Mouse (Mus musculus) CH12.LX (cell line): ENCODE measurements around the gene Zfp846. TPM values are rescaled to one million over a fixed set of nuclear protein-coding genes. Genes with fewer than 3 reads are reported as not detected.

Experiments
- DNase-seq: peaks from one replicate; pipeline ENCODE4 v3.0.0-alpha.2; 2013; ENCODE audit errors: extremely low read depth
- H3K27ac ChIP-seq: 2 replicates; pipeline ENCODE4 v1.5.1; 2012; ENCODE audit warnings: low read depth, mild to moderate bottlenecking, control low read depth, moderate library complexity; ENCODE audit not compliant: insufficient read depth
- H3K27me3 ChIP-seq: replicated peaks from 2 replicates; pipeline ENCODE3; 2012; ENCODE audit warnings: inconsistent platforms
- H3K36me3 ChIP-seq, 2 experiments: replicated peaks in 1 of 2; 2 replicates each; pipeline versions ENCODE3 to v1.6.1; 2012; ENCODE audit warnings: inconsistent platforms in 1 of 2, low read length in 1 of 2, mild to moderate bottlenecking in 1 of 2, mixed read lengths in 1 of 2, moderate library complexity in 1 of 2; ENCODE audit not compliant: control insufficient read depth in 1 of 2, insufficient read depth in 1 of 2
- H3K4me1 ChIP-seq, 2 experiments: 2 replicates each; pipeline ENCODE4 v1.6.1; 2012; ENCODE audit warnings: inconsistent platforms in 1 of 2, moderate library complexity in 1 of 2; ENCODE audit not compliant: insufficient read depth in 2 of 2, control insufficient read depth in 1 of 2
- H3K4me2 ChIP-seq: 2 replicates; pipeline ENCODE4 v1.6.1; 2012; ENCODE audit warnings: low read depth, mild to moderate bottlenecking, control low read depth; ENCODE audit not compliant: poor library complexity, insufficient read depth, severe bottlenecking
- H3K4me3 ChIP-seq, 3 experiments: fragments of 150-350 bp in 1 of 3; sonication (generic) in 1 of 3; replicated peaks in 1 of 3; 2 replicates each; pipeline versions ENCODE3 to v1.5.1; 2011 to 2012; ENCODE audit warnings: low read depth in 2 of 3, low read length in 2 of 3, mild to moderate bottlenecking in 2 of 3, moderate library complexity in 2 of 3, control low read depth in 1 of 3, improper control_type of control experiment in 1 of 3, inconsistent platforms in 1 of 3, mixed read lengths in 1 of 3; ENCODE audit not compliant: poor library complexity in 1 of 3
- H3K79me2 ChIP-seq: replicated peaks from 2 replicates; pipeline ENCODE4 v1.6.1; 2012; ENCODE audit warnings: mild to moderate bottlenecking, moderate library complexity; ENCODE audit not compliant: control insufficient read depth, poor library complexity, insufficient read depth, severe bottlenecking; ENCODE audit errors: extremely low read depth
- H3K9ac ChIP-seq: 2 replicates; pipeline ENCODE4 v1.6.1; 2012; ENCODE audit warnings: low read depth, mild to moderate bottlenecking, control low read depth, moderate library complexity; ENCODE audit not compliant: insufficient read depth
- H3K9me3 ChIP-seq: replicated peaks from 2 replicates; pipeline ENCODE3; 2012; ENCODE audit warnings: low read length, inconsistent platforms, mixed read lengths
- BHLHE40 ChIP-seq: IDR thresholded peaks from 2 replicates; pipeline ENCODE4 v1.6.1; 2011; ENCODE audit warnings: mild to moderate bottlenecking, low read depth, low read length, improper control_type of control experiment
- CHD1 ChIP-seq: IDR thresholded peaks from 2 replicates; pipeline ENCODE4 v1.6.1; 2012; ENCODE audit warnings: low read depth, low read length, improper control_type of control experiment, inconsistent platforms
- CTCF ChIP-seq, 2 experiments: IDR thresholded peaks in 1 of 2; conservative IDR thresholded peaks in 1 of 2; 2 replicates each; pipeline ENCODE4 v1.5.1; 2011 to 2012; ENCODE audit warnings: low read depth in 2 of 2, low read length in 2 of 2, improper control_type of control experiment in 1 of 2, inconsistent platforms in 1 of 2, mild to moderate bottlenecking in 1 of 2, moderate library complexity in 1 of 2
- E2F4 ChIP-seq: IDR thresholded peaks from 2 replicates; pipeline ENCODE4 v1.6.1; 2011; ENCODE audit warnings: low read depth, low read length, improper control_type of control experiment; ENCODE audit not compliant: insufficient replicate concordance
- ELF1 ChIP-seq: IDR thresholded peaks from 2 replicates; pipeline ENCODE4 v1.6.1; 2014; ENCODE audit warnings: low read depth, mild to moderate bottlenecking, inconsistent platforms, low read length, improper control_type of control experiment
- EP300 ChIP-seq: IDR thresholded peaks from 2 replicates; pipeline ENCODE4 v1.6.1; 2011; ENCODE audit warnings: low read length, improper control_type of control experiment
- HCFC1 ChIP-seq: IDR thresholded peaks from 2 replicates; pipeline ENCODE4 v1.6.1; 2012; ENCODE audit warnings: low read depth, mild to moderate bottlenecking, inconsistent platforms, low read length, improper control_type of control experiment
- JUN ChIP-seq: IDR thresholded peaks from 2 replicates; pipeline ENCODE4 v1.6.1; 2011; ENCODE audit warnings: low read depth, mild to moderate bottlenecking, low read length, improper control_type of control experiment, moderate library complexity; ENCODE audit not compliant: insufficient read depth
- KAT2A ChIP-seq: IDR thresholded peaks from 2 replicates; pipeline ENCODE4 v1.6.1; 2012; ENCODE audit warnings: low read length, improper control_type of control experiment, inconsistent platforms; ENCODE audit not compliant: insufficient replicate concordance
- MAX ChIP-seq: IDR thresholded peaks from 2 replicates; pipeline ENCODE4 v1.6.1; 2011; ENCODE audit warnings: low read length, improper control_type of control experiment
- PAX5 ChIP-seq: IDR thresholded peaks from 2 replicates; pipeline ENCODE4 v1.6.1; 2012; ENCODE audit warnings: low read length, inconsistent platforms, mixed read lengths
- POLR2A ChIP-seq: IDR thresholded peaks from 2 replicates; pipeline ENCODE4 v1.6.1; 2011; ENCODE audit warnings: low read depth, mild to moderate bottlenecking, improper control_type of control experiment, low read length
- RAD21 ChIP-seq: IDR thresholded peaks from 2 replicates; pipeline ENCODE4 v1.6.1; 2011; ENCODE audit warnings: low read depth, mild to moderate bottlenecking, low read length, improper control_type of control experiment, moderate library complexity
- SMC3 ChIP-seq: IDR thresholded peaks from 2 replicates; pipeline ENCODE4 v1.6.1; 2011; ENCODE audit warnings: low read depth, low read length, improper control_type of control experiment
- TCF12 ChIP-seq: IDR thresholded peaks from 2 replicates; pipeline ENCODE4 v1.6.1; 2014; ENCODE audit warnings: low read depth, mild to moderate bottlenecking, inconsistent platforms, low read length, improper control_type of control experiment
- UBTF ChIP-seq: IDR thresholded peaks from 2 replicates; pipeline ENCODE4 v1.6.1; 2012; ENCODE audit warnings: low read depth, mild to moderate bottlenecking, inconsistent platforms, low read length, improper control_type of control experiment, moderate library complexity
- ZC3H11A ChIP-seq: IDR thresholded peaks from 2 replicates; pipeline ENCODE4 v1.6.1; 2012; ENCODE audit warnings: low read depth, mild to moderate bottlenecking, inconsistent platforms, low read length, improper control_type of control experiment
- ZKSCAN1 ChIP-seq: IDR thresholded peaks from 2 replicates; pipeline ENCODE4 v1.6.1; 2012; ENCODE audit warnings: low read depth, inconsistent platforms, low read length, improper control_type of control experiment, borderline replicate concordance
- dilution Hi-C: fragments of 300-500 bp; cut with MboI; formaldehyde crosslinking; loops from 2 replicates; pipeline ENCODE4 v1.14.3; 2020; ENCODE audit warnings: low sequenced_read_pairs; ENCODE audit not compliant: extremely low pct_unique_long_range_greater_than_20kb, extremely low pct_ligation_motif_present
- in situ Hi-C: fragments of 300-500 bp; cut with MboI; formaldehyde crosslinking; loops from 3 replicates; pipeline ENCODE4 v1.14.3; 2019; ENCODE audit warnings: low sequenced_read_pairs, low pct_ligation_motif_present, low pct_unique_long_range_greater_than_20kb, mixed read lengths
- polyA plus RNA-seq: library from polyadenylated mRNA; unstranded; fragments of >175 nt; gene quantifications from 2 replicates; pipeline ENCODE4 v1.2.1, GENCODE M21; 2012; ENCODE audit warnings: low read depth; ENCODE audit not compliant: insufficient read length
- total RNA-seq, 2 experiments: library from RNA; depleted of rRNA; stranded (reverse); fragments of 300-350 nt in 1 of 2; fragments of >200 nt in 1 of 2; gene quantifications; 2 replicates each; pipeline ENCODE4 v1.2.3; 2012 to 2014

Gene Zfp846
- total and polyA plus RNA-seq, 3 experiments = 2.8 to 4.9 (median 4.8) TPM

DNA sequence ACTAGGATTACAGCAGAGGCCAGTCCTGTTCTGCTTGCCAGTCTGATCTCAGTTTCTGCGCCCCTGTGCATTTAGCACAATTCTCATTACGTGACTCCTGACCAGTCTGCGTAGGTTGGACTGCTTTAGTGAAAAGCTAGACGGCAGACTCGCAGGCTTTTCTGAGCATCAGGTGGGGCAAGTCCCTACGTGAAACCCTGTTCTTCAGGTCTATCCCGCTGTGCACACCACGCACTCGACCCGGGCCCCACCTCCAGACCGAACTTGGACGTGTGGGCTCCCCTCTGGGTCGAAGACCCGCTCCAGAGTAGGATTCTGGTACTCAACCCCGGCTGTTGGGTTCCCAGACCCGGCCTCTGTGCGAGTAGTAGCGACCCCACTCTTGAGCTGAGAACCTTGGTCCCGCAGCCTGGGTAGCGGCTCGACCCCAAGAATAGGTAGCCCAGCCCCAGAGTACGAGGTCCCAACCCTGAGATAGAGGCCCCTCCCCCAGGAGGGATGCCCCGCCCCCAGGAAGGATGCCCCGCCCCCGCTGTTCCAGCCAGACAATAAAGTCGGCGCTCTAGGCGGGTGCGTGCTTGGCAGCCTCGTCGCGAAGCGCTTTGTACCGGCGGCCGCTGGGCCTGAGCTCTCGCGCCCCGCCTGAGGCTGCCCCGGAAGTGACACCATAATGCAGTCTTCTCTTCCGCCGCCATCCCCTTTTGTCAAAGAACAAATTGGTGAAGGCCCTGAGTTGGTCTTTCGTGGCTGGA is 36.8 kb upstream of the Zfp846 start:
- Histone ChIP-seq H3K27ac (no peak overlapping the region), H3K4me3 (no peak overlapping the region), H3K79me2 (no peaks in the 10 kb centered on the region), H3K27me3 (no peaks in the 10 kb centered on the region), H3K9ac (no peak overlapping the region), H3K9me3 (no peaks in the 10 kb centered on the region), H3K4me1 (peaks cover 0 to 4% of the 10 kb centered on the region in 2 experiments; a peak in 2 of 4 replicates), H3K4me2 (no peak overlapping the region), H3K36me3 (no peaks in the 10 kb centered on the region)
- dilution Hi-C loops = no loop called here
- no peak for TF ChIP-seq E2F4
- no peak for TF ChIP-seq SMC3
- no peak for TF ChIP-seq TCF12
- no peak for TF ChIP-seq ZKSCAN1
- TF ChIP-seq UBTF = no peak
- TF ChIP-seq EP300 = no peak
- no peak for TF ChIP-seq ZC3H11A
- no peak for TF ChIP-seq BHLHE40
- TF ChIP-seq POLR2A = no peak
- TF ChIP-seq ELF1 = no peak
- no peak for TF ChIP-seq MAX
- TF ChIP-seq HCFC1 = no peak
- TF ChIP-seq CTCF (conservative IDR thresholded peaks at IDR 0.05 in 1 of 2, IDR thresholded peaks at IDR 0.05 in 1 of 2; ENCODE audit: low read depth in 2 of 2, low read length in 2 of 2) = no peak
- in situ Hi-C loops = no loop called here
- no peak for DNase-seq

DNA sequence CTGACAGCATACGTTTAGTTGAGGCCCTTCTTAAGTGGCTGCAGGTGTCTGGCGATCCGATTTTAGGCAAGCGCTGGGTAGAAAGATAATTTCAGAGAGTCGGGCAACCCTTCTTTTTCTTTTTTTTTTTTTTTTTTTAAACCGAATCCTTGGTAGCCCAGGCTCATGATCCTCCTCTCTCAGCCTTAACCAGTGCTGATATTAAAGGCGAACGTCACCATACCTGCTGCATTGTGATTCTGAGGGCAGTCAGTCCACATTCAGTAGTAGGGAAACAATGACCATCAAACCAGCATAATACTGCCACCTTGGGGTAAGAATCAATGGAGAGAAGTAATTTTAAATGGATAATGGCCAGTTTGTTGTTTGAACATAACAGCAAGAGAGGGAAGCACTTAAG is 35.9 kb upstream of the Zfp846 start:
- TF ChIP-seq CHD1 (no peak), PAX5 (no peak), SMC3 (peak; percentile 48; the same call in 1 of the 2 replicates), KAT2A (no peak), JUN (no peak), CTCF (conservative IDR thresholded peaks at IDR 0.05 in 1 of 2, IDR thresholded peaks at IDR 0.05 in 1 of 2; ENCODE audit: low read depth in 2 of 2, low read length in 2 of 2) (peak in 1 of 2 experiments; percentile 66; a peak in 2 of 4 replicates), RAD21 (peak; percentile 67)
- Histone ChIP-seq H3K4me1 (peaks cover 0 to 4% of the 10 kb centered on the region in 2 experiments; a peak in 2 of 4 replicates), H3K27me3 (no peaks in the 10 kb centered on the region), H3K9me3 (no peaks in the 10 kb centered on the region), H3K79me2 (no peaks in the 10 kb centered on the region), H3K4me2 (no peak overlapping the region), H3K9ac (no peak overlapping the region), H3K4me3 (no peak overlapping the region), H3K27ac (no peak overlapping the region), H3K36me3 (no peaks in the 10 kb centered on the region)
- in situ Hi-C loops = no loop called here
- dilution Hi-C loops = no loop called here
- no peak for DNase-seq
